Mouse (Mus musculus) embryonic fibroblast, embryonic 13.5 days (primary cell): ENCODE measurements around the gene Dtx1. TPM values are rescaled to one million over a fixed set of nuclear protein-coding genes. Genes with fewer than 3 reads are reported as not detected.

Experiments used
- H3K27ac ChIP-seq: 2 replicates; pipeline ENCODE4 v1.5.1; 2012; ENCODE audit warnings: low read length, control low read depth, inconsistent platforms; ENCODE audit not compliant: insufficient read depth
- H3K4me1 ChIP-seq: 2 replicates; pipeline ENCODE4 v1.6.1; 2011; ENCODE audit warnings: low read length; ENCODE audit not compliant: control insufficient read depth, insufficient read depth
- H3K4me3 ChIP-seq: 2 replicates; pipeline ENCODE4 v1.5.1; 2011; ENCODE audit warnings: mild to moderate bottlenecking, control low read depth, low read length; ENCODE audit not compliant: insufficient read depth
- CTCF ChIP-seq: IDR thresholded peaks from 2 replicates; pipeline ENCODE4 v1.5.1; 2011; ENCODE audit warnings: mild to moderate bottlenecking, control low read depth, low read length, moderate library complexity, borderline replicate concordance; ENCODE audit not compliant: insufficient read depth
- POLR2A ChIP-seq: IDR thresholded peaks from 2 replicates; pipeline ENCODE4 v1.6.1; 2011; ENCODE audit warnings: low read depth, mild to moderate bottlenecking, control low read depth, low read length, moderate library complexity
- polyA plus RNA-seq: library from polyadenylated mRNA; stranded (reverse); fragments of >200 nt; gene quantifications from 2 replicates; pipeline ENCODE4 v1.2.4, GENCODE M21; 2011; ENCODE audit warnings: low read depth; ENCODE audit not compliant: missing spikeins, insufficient read length

The Dtx1 gene
- polyA plus RNA-seq, 1 experiment, result not detected

GRCm38 (mm10) chr5:120645851-120646250 lies 65.9 kb downstream of the Dtx1 start:
- TF ChIP-seq CTCF (no peak), POLR2A (no peak)

GRCm38 (mm10) chr5:120644227-120644626 lies 67.5 kb downstream of the Dtx1 start:
- no peak for TF ChIP-seq POLR2A
- no peak for TF ChIP-seq CTCF

More at GRCm38 (mm10) chr5:120645851-120646250, 65.9 kb downstream of the Dtx1 start:
- no peaks in the 10 kb centered on the region for H3K4me1 ChIP-seq
- no peak overlapping the region for H3K4me3 ChIP-seq
- H3K27ac ChIP-seq, result no peak overlapping the region

GRCm38 (mm10) chr5:120643365-120644085 lies 68.2 kb downstream of the Dtx1 start:
- Histone ChIP-seq H3K27ac (no peak overlapping the region), H3K4me3 (no peak overlapping the region), H3K4me1 (no peaks in the 10 kb centered on the region)
- TF ChIP-seq POLR2A (no peak), CTCF (no peak)

More at GRCm38 (mm10) chr5:120644227-120644626, 67.5 kb downstream of the Dtx1 start:
- Histone ChIP-seq H3K4me1 (no peaks in the 10 kb centered on the region), H3K4me3 (no peak overlapping the region), H3K27ac (no peak overlapping the region)

GRCm38 (mm10) chr5:120640094-120640493 lies 71.6 kb downstream of the Dtx1 start:
- TF ChIP-seq POLR2A (no peak), CTCF (no peak)
- Histone ChIP-seq H3K4me3 (no peak overlapping the region), H3K27ac (no peak overlapping the region), H3K4me1 (no peaks in the 10 kb centered on the region)

GRCm38 (mm10) chr5:120635633-120636032 lies 76.1 kb downstream of the Dtx1 start:
- H3K4me1 ChIP-seq, result no peaks in the 10 kb centered on the region
- H3K27ac ChIP-seq, result no peak overlapping the region
- no peak overlapping the region for H3K4me3 ChIP-seq
- no peak for TF ChIP-seq POLR2A
- no peak for TF ChIP-seq CTCF

GRCm38 (mm10) chr5:120634860-120635259 lies 76.9 kb downstream of the Dtx1 start:
- H3K4me3 ChIP-seq, result no peak overlapping the region
- TF ChIP-seq CTCF (no peak), POLR2A (no peak)
- no peak overlapping the region for H3K27ac ChIP-seq
- no peaks in the 10 kb centered on the region for H3K4me1 ChIP-seq

- Histone ChIP-seq H3K4me3 (no peak within 1 kb of the TSS), H3K27ac (no peak within 1 kb of the TSS), H3K4me1 (no peaks in the 10 kb centered on the region)
- no peak for TF ChIP-seq POLR2A
- no peak for TF ChIP-seq CTCF
Measured at GRCm38 (mm10) chr5:120634131-120634530, 77.6 kb downstream of the Dtx1 start, which contains the start of gene Cfap73. Gene Cfap73 (minus strand): TSS chr5:120634235.

- no peaks in the 10 kb centered on the region for H3K4me1 ChIP-seq
- H3K4me3 ChIP-seq, result no peak overlapping the region
- TF ChIP-seq CTCF (no peak), POLR2A (no peak)
- H3K27ac ChIP-seq, result no peak overlapping the region
Measured at GRCm38 (mm10) chr5:120631892-120632291, 79.8 kb downstream of the Dtx1 start.

GRCm38 (mm10) chr5:120631128-120631527 lies 80.6 kb downstream of the Dtx1 start:
- H3K4me3 ChIP-seq, result no peak overlapping the region
- TF ChIP-seq POLR2A (no peak), CTCF (no peak)
- no peak overlapping the region for H3K27ac ChIP-seq
- no peaks in the 10 kb centered on the region for H3K4me1 ChIP-seq

Other genes starting within 250 kb of the Dtx1 start
- 1.2 and 1.8 TPM in 2 replicates for gene Sdsl, start 239.1 kb downstream of the Dtx1 start, polyA plus RNA-seq
- not detected in 2 replicates for gene Sds, start 235.4 kb downstream of the Dtx1 start, polyA plus RNA-seq
- gene Plbd2, start 208.3 kb downstream of the Dtx1 start, polyA plus RNA-seq, result 41.4 and 50.2 TPM in 2 replicates
- gene Slc8b1, start 200.8 kb downstream of the Dtx1 start, polyA plus RNA-seq, result 5.8 and 7.6 TPM in 2 replicates
- 22.2 and 29.1 TPM in 2 replicates for gene Tpcn1, start 123.3 kb downstream of the Dtx1 start, polyA plus RNA-seq
- gene Iqcd, start 122.9 kb downstream of the Dtx1 start, polyA plus RNA-seq, result 0.44 TPM in 1 of 2 replicates, not detected in the other
- gene Rita1, start 99.3 kb downstream of the Dtx1 start, polyA plus RNA-seq, result 8.5 and 8.8 TPM in 2 replicates
- 39.3 and 43.0 TPM in 2 replicates for gene Ddx54, start 99.2 kb downstream of the Dtx1 start, polyA plus RNA-seq
- gene Cfap73, start 77.7 kb downstream of the Dtx1 start, polyA plus RNA-seq, result not detected in 2 replicates
- not detected in 2 replicates for gene Rasal1, start 63.1 kb downstream of the Dtx1 start, polyA plus RNA-seq
- gene Oas2, start 37.9 kb upstream of the Dtx1 start, polyA plus RNA-seq, result 0.28 and 0.61 TPM in 2 replicates
- 0.18 TPM in 1 of 2 replicates, not detected in the other for gene Oas3, start 65.7 kb upstream of the Dtx1 start, polyA plus RNA-seq
- gene Oas1e, start 83.6 kb upstream of the Dtx1 start, polyA plus RNA-seq, result not detected in 2 replicates
- 1.3 and 1.9 TPM in 2 replicates for gene Oas1c, start 100.6 kb upstream of the Dtx1 start, polyA plus RNA-seq
- not detected in 2 replicates for gene Oas1f, start 135.4 kb upstream of the Dtx1 start, polyA plus RNA-seq
- gene Oas1h, start 149.5 kb upstream of the Dtx1 start, polyA plus RNA-seq, result not detected in 2 replicates
- 1.3 TPM in 1 of 2 replicates, not detected in the other for gene Oas1g, start 175.7 kb upstream of the Dtx1 start, polyA plus RNA-seq
- 4.9 and 5.8 TPM in 2 replicates for gene Oas1a, start 195.6 kb upstream of the Dtx1 start, polyA plus RNA-seq
- not detected in 2 replicates for gene Oas1d, start 202.6 kb upstream of the Dtx1 start, polyA plus RNA-seq